ENCODE assay signal across 8 mouse cellular contexts in genomic region chr15:3582807-3583636, GRCm38 (mm10). TPM values are rescaled to one million over a fixed set of nuclear protein-coding genes. Genes with fewer than 3 reads are reported as not detected.
DNase-seq lines count a peak whose midpoint lies in the region; ATAC-seq lines count a peak whose summit lies in the region.

Ghr (minus strand) TSS chr15:3583492.

- intact Hi-C loops in gastrocnemius, postnatal 14 days (cut with DNase I; ENCODE audit: low total_unique reads), result loop anchor here (10.0 kb wide), 1 partner anchor 228 kb away; no protein-coding TSS in a partner anchor

- peak; percentile 88 for ATAC-seq in common myeloid progenitor, adult 5-6 weeks (replicated peaks; ENCODE audit: low read depth, poor library complexity, severe bottlenecking)
- ATAC-seq in inflammation-experienced regulatory T-cells, adult 6 months, result peak; percentile 72
- peak; percentile 93 for ATAC-seq in megakaryocyte progenitor cell, adult 5-6 weeks (replicated peaks; ENCODE audit: poor library complexity)

- DNase-seq in adipocyte (ENCODE audit: low spot score), result peak; percentile 97
- DNase-seq in gastrocnemius, postnatal 14 days, result peak; percentile 90
- peak; percentile 75 to 93 for DNase-seq in left cerebral cortex, adult 9 months (ENCODE audit: low spot score in 2 of 2)
- DNase-seq in right cerebral cortex, postnatal 14 days, result peak; percentile 82
- DNase-seq in urinary bladder, postnatal 4 days (ENCODE audit: low spot score in 2 of 2), result peak; percentile 85 to 88

RNA-seq across cellular contexts. Expression of gene Ghr, which starts in this region (rescaled TPM):
- total RNA-seq in common myeloid progenitor, adult 5-6 weeks (2017), result 0.39 and 1.0 TPM in 2 replicates
- total RNA-seq in gastrocnemius, postnatal 14 days (2021), result 10 to 100 TPM; 74.9 to 77.6 TPM
- under 1 TPM in 1 of 3 experiments, not detected in 2; 0.09 TPM for polyA plus RNA-seq in inflammation-experienced regulatory T-cells, adult 6 months (2017; shearing (Covaris generic))
- total RNA-seq in megakaryocyte progenitor cell, adult 5-6 weeks (2015), result 0.10 and 0.86 TPM in 2 replicates
- total RNA-seq in megakaryocyte progenitor cell, adult 5-6 weeks (2017), result 0.07 and 0.08 TPM in 2 replicates

Comparison
In these comparisons a context has a peak if more than half of its experiments do, and no peak if none do; other contexts are left out.
1. Peak in every context shown above with its lines: DNase-seq and ATAC-seq.
2. RNA of gene Ghr (total RNA-seq): 74.9 to 77.6 TPM in gastrocnemius, postnatal 14 days; 0.39 to 1.0 TPM in common myeloid progenitor, adult 5-6 weeks and 0.07 to 0.86 TPM in megakaryocyte progenitor cell, adult 5-6 weeks; every median in the first group is over 10 times any median in the second.
3. Peak in ATAC-seq in inflammation-experienced regulatory T-cells, adult 6 months; RNA of the gene not detected or under 1 TPM.
4. Peak in ATAC-seq in megakaryocyte progenitor cell, adult 5-6 weeks; RNA of the gene not detected or under 1 TPM.